Mouse (Mus musculus): ENCODE measurements at regions not wholly inside any gene's neighbourhood (a gene's known extent, or its start where the extent isn't known, plus 50 kb on each side); places are given as distances from the start of the nearest gene placed in this dataset.

GRCm38 (mm10) chr8:60728339-60728738 lies 95.7 kb downstream of the Mfap3l start:
- Histone ChIP-seq H3K4me3 (ENCODE audit: low read depth, low read length) (no peak overlapping the region), H3K36me3 (ENCODE audit: insufficient read depth, low read length) (no peaks in the 10 kb centered on the region), H3K4me1 (ENCODE audit: insufficient read depth, low read length) (no peaks in the 10 kb centered on the region)

DNA sequence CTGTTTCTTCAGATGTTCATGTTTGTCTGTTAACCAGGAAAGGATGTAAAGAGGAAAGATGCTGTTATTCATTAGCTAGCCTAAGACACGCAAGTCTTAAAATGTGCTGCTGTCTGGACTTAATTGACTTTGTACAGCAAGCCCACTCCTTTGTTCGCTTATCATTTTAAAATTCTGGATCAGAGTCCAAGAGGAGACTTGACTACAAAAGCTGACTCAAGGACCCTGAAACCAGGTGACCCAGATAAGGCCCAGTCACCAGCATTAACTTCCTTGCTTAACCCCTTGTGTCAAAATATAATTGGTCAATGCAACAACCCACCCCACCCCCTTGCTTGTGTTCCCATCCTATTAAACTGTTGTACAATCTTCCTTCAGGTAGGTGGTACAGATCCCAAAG lies 99.9 kb downstream of the Mfap3l start:
- Histone ChIP-seq H3K9me3 (ENCODE audit: low read length) (no peaks in the 10 kb centered on the region), H3K27ac (ENCODE audit: low read depth, low read length) (no peak overlapping the region), H3K9ac (replicated peaks; ENCODE audit: low read length, poor library complexity, severe bottlenecking) (no peak overlapping the region), H3K36me3 (ENCODE audit: insufficient read depth, low read length) (no peaks in the 10 kb centered on the region), H3K27me3 (ENCODE audit: insufficient read depth, low read length) (no peaks in the 10 kb centered on the region), H3K4me1 (ENCODE audit: insufficient read depth, low read length) (no peaks in the 10 kb centered on the region), H3K4me2 (ENCODE audit: low read depth, low read length, poor library complexity, severe bottlenecking) (no peak overlapping the region), H3K4me3 (ENCODE audit: low read depth, low read length) (no peak overlapping the region)
- WGBS: 94% methylated on average over 2 of the region's 2 CpGs
- no peak for ATAC-seq (ENCODE audit: low FRiP score)
- DNase-seq (ENCODE audit: low spot score): no peak
- TF ChIP-seq CTCF (IDR thresholded peaks at IDR 0.05): no peak

More at GRCm38 (mm10) chr8:60728339-60728738, 95.7 kb downstream of the Mfap3l start:
- Histone ChIP-seq H3K9ac (replicated peaks; ENCODE audit: low read length, poor library complexity, severe bottlenecking) (no peak overlapping the region), H3K9me3 (ENCODE audit: low read length) (no peaks in the 10 kb centered on the region), H3K4me2 (ENCODE audit: low read depth, low read length, poor library complexity, severe bottlenecking) (no peak overlapping the region), H3K27me3 (ENCODE audit: insufficient read depth, low read length) (no peaks in the 10 kb centered on the region), H3K27ac (ENCODE audit: low read depth, low read length) (no peak overlapping the region)
- DNase-seq (ENCODE audit: low spot score) (no peak), ATAC-seq (ENCODE audit: low FRiP score) (no peak)
- WGBS: 89% methylated on average over 1 of the region's 1 CpGs
- no peak for TF ChIP-seq CTCF (IDR thresholded peaks at IDR 0.05)

GRCm38 (mm10) chr8:60735961-60736360 lies 103.3 kb downstream of the Mfap3l start:
- no peak for TF ChIP-seq CTCF (IDR thresholded peaks at IDR 0.05)
- ATAC-seq (ENCODE audit: low FRiP score) (no peak), DNase-seq (ENCODE audit: low spot score) (no peak)
- Histone ChIP-seq H3K27ac (ENCODE audit: low read depth, low read length) (no peak overlapping the region), H3K27me3 (ENCODE audit: insufficient read depth, low read length) (no peaks in the 10 kb centered on the region), H3K4me1 (ENCODE audit: insufficient read depth, low read length) (no peaks in the 10 kb centered on the region), H3K9ac (replicated peaks; ENCODE audit: low read length, poor library complexity, severe bottlenecking) (no peak overlapping the region), H3K4me2 (ENCODE audit: low read depth, low read length, poor library complexity, severe bottlenecking) (no peak overlapping the region), H3K4me3 (ENCODE audit: low read depth, low read length) (no peak overlapping the region), H3K36me3 (ENCODE audit: insufficient read depth, low read length) (no peaks in the 10 kb centered on the region), H3K9me3 (ENCODE audit: low read length) (no peaks in the 10 kb centered on the region)
- 84% methylated on average over 3 of the region's 3 CpGs for WGBS

DNA sequence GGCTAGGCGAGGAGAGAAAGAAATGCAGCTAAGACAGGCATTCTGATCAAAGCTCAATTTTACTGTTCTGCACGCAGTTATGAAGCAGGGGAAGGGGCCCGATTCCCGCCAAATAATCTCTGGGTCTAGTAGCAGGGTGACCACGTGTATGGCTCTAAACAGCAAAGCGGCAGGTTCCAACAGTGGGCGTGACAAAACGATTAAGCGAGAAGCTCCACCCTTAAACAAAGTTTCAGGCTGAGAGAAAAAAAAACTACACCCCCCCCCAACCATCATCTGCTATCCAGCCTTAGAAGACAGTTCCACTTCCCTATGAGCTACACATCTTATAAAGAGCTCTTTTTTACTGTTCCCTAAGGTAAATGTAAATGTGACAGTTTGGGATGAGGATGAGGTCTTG lies 103.8 kb downstream of the Mfap3l start:
- WGBS: 82% methylated on average over 9 of the region's 9 CpGs
- Histone ChIP-seq H3K27me3 (ENCODE audit: insufficient read depth, low read length) (no peaks in the 10 kb centered on the region), H3K27ac (ENCODE audit: low read depth, low read length) (no peak overlapping the region), H3K4me2 (ENCODE audit: low read depth, low read length, poor library complexity, severe bottlenecking) (no peak overlapping the region), H3K4me1 (ENCODE audit: insufficient read depth, low read length) (no peaks in the 10 kb centered on the region), H3K9ac (replicated peaks; ENCODE audit: low read length, poor library complexity, severe bottlenecking) (no peak overlapping the region), H3K9me3 (ENCODE audit: low read length) (no peaks in the 10 kb centered on the region), H3K4me3 (ENCODE audit: low read depth, low read length) (no peak overlapping the region), H3K36me3 (ENCODE audit: insufficient read depth, low read length) (no peaks in the 10 kb centered on the region)
- ATAC-seq (ENCODE audit: low FRiP score) (no peak), DNase-seq (ENCODE audit: low spot score) (no peak)
- TF ChIP-seq CTCF (IDR thresholded peaks at IDR 0.05): no peak

DNA sequence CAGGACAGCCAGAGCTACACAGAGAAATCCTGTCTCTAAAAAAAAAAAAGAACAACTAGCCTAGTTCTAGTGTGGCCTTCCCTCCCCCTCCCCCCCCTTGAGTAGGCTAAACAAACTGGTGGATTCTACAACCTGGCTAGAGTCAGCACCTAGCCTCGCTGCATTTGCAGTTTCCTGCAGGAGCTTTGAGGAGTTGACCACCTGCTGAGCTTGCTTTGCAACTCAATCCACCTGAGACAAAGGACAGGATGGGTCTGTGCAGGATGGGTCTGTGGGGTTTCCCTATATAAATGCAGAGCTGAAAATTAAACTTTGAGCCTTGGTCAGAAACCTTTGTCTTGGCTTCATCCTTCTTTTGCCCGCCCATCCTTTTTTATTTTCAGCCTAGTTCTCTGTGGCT lies 104.3 kb downstream of the Mfap3l start:
- no peak for ATAC-seq (ENCODE audit: low FRiP score)

DNA sequence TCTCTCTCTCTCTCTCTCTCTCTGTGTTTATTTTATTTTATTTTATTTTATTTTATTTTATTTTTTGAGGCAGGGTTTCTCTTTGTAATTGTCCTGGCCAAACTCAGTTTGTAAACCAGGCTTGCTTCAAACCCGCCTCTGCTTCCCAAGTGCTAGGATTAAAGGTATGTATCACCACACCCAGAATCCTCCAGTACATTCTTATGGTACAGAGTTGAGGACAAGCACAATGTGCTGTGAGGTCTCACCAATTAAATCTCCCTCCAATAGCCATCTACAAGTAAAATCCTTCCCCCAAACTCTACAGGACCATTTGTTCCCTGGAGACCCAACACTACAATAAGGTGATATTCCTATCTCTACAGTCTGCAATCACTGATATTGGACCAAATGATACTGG lies 105.0 kb downstream of the Mfap3l start:
- DNase-seq (ENCODE audit: low spot score) (no peak), ATAC-seq (ENCODE audit: low FRiP score) (no peak)
- no peak overlapping the region for H3K4me3 ChIP-seq (ENCODE audit: low read depth, low read length)
- H3K9ac ChIP-seq (replicated peaks; ENCODE audit: low read length, poor library complexity, severe bottlenecking): no peak overlapping the region
- H3K36me3 ChIP-seq (ENCODE audit: insufficient read depth, low read length): no peaks in the 10 kb centered on the region
- no peaks in the 10 kb centered on the region for H3K27me3 ChIP-seq (ENCODE audit: insufficient read depth, low read length)
- H3K4me2 ChIP-seq (ENCODE audit: low read depth, low read length, poor library complexity, severe bottlenecking): no peak overlapping the region
- TF ChIP-seq CTCF (IDR thresholded peaks at IDR 0.05): no peak
- no peak overlapping the region for H3K27ac ChIP-seq (ENCODE audit: low read depth, low read length)
- H3K4me1 ChIP-seq (ENCODE audit: insufficient read depth, low read length): no peaks in the 10 kb centered on the region
- H3K9me3 ChIP-seq (ENCODE audit: low read length): no peaks in the 10 kb centered on the region
- 100% methylated on average over 1 of the region's 1 CpGs for WGBS

More for the DNA sequence above, 104.3 kb downstream of the Mfap3l start:
- WGBS: 68% methylated on average over 2 of the region's 2 CpGs
- Histone ChIP-seq H3K27ac (ENCODE audit: low read depth, low read length) (no peak overlapping the region), H3K9ac (replicated peaks; ENCODE audit: low read length, poor library complexity, severe bottlenecking) (no peak overlapping the region), H3K4me3 (ENCODE audit: low read depth, low read length) (no peak overlapping the region), H3K4me2 (ENCODE audit: low read depth, low read length, poor library complexity, severe bottlenecking) (no peak overlapping the region), H3K36me3 (ENCODE audit: insufficient read depth, low read length) (no peaks in the 10 kb centered on the region), H3K9me3 (ENCODE audit: low read length) (no peaks in the 10 kb centered on the region), H3K27me3 (ENCODE audit: insufficient read depth, low read length) (no peaks in the 10 kb centered on the region), H3K4me1 (ENCODE audit: insufficient read depth, low read length) (no peaks in the 10 kb centered on the region)
- DNase-seq (ENCODE audit: low spot score): no peak
- no peak for TF ChIP-seq CTCF (IDR thresholded peaks at IDR 0.05)

All from midbrain, postnatal 0 days (tissue).